Mouse (Mus musculus) midbrain, postnatal 0 days (tissue): ENCODE data around the gene Auh. TPM values are rescaled to one million over a fixed set of nuclear protein-coding genes. Genes with fewer than 3 reads are reported as not detected.
A peak's percentile ranks its signal among the peaks of the same experiment; 100 is the strongest.

Source experiments
- ATAC-seq: fragments of 200-750 bp; cut with Nextera tagmentation; 2 replicates; pipeline ENCODE4 v1.8.0; 2017; ENCODE audit warnings: moderate number of reproducible peaks, mild to moderate bottlenecking, moderate TSS enrichment, moderate library complexity; ENCODE audit not compliant: low FRiP score
- DNase-seq: peaks from one replicate; pipeline ENCODE4 v3.0.0-alpha.2; 2015; ENCODE audit warnings: low spot score
- H3K27ac ChIP-seq: fragments of 300-500 bp; sonication (generic); 2 replicates; pipeline ENCODE4 v1.5.1; 2014; ENCODE audit warnings: low read depth, mild to moderate bottlenecking, low read length, mixed read lengths
- H3K27me3 ChIP-seq: fragments of 300-500 bp; sonication (generic); 2 replicates; pipeline ENCODE4 v1.6.1; 2014; ENCODE audit warnings: low read length, control low read depth, mixed read lengths; ENCODE audit not compliant: insufficient read depth
- H3K36me3 ChIP-seq: fragments of 300-500 bp; sonication (generic); 2 replicates; pipeline ENCODE4 v1.6.1; 2014; ENCODE audit warnings: low read length, control low read depth, mixed read lengths; ENCODE audit not compliant: insufficient read depth
- H3K4me1 ChIP-seq: fragments of 300-500 bp; sonication (generic); 2 replicates; pipeline ENCODE4 v1.6.1; 2014; ENCODE audit warnings: mild to moderate bottlenecking, control low read depth, antibody characterized with exemption, low read length, mixed read lengths; ENCODE audit not compliant: insufficient read depth
- H3K4me2 ChIP-seq: fragments of 300-500 bp; sonication (generic); 2 replicates; pipeline ENCODE4 v1.6.1; 2014; ENCODE audit warnings: low read depth, mild to moderate bottlenecking, low read length, mixed read lengths; ENCODE audit not compliant: poor library complexity, severe bottlenecking
- H3K4me3 ChIP-seq: fragments of 300-500 bp; sonication (generic); 2 replicates; pipeline ENCODE4 v1.5.1; 2014; ENCODE audit warnings: low read depth, mild to moderate bottlenecking, low read length, moderate library complexity
- H3K9ac ChIP-seq: fragments of 300-500 bp; sonication (generic); replicated peaks from 2 replicates; pipeline ENCODE4 v1.6.1; 2014; ENCODE audit warnings: mild to moderate bottlenecking, low read length, moderate library complexity, mixed read lengths; ENCODE audit not compliant: poor library complexity, severe bottlenecking
- H3K9me3 ChIP-seq: fragments of 300-500 bp; sonication (generic); 2 replicates; pipeline ENCODE4 v1.6.1; 2016; ENCODE audit warnings: low read length, control low read depth
- CTCF ChIP-seq: IDR thresholded peaks from 2 replicates; pipeline ENCODE4 v1.5.1; 2016; ENCODE audit warnings: antibody characterized with exemption, mild to moderate bottlenecking
- WGBS: fragments of 180-500 bp; shearing (Covaris S2); extraction: QIAGEN DNeasy Blood & Tissue Kit; methylation state at CpG from one replicate; pipeline ENCODE4 v1.1.7; 2014; 5-methylcytosine and 5-hydroxymethylcytosine counted together
- polyA plus RNA-seq: library from polyadenylated mRNA; unstranded; fragments of >200 nt; fragmentation: Nextera tagmentation; extraction: Ambion mirVana; gene quantifications from 2 replicates; pipeline ENCODE4 v1.2.1, GENCODE M21; 2015
- total RNA-seq: library from RNA; depleted of rRNA; stranded (reverse); fragments of >200 nt; gene quantifications from 2 replicates; pipeline ENCODE4 v1.2.3, GENCODE M21; 2014

The Auh gene
- total and polyA plus RNA-seq, 2 experiments from 2014 or later, result 53.9 to 55.9 TPM

- TF ChIP-seq CTCF, result no peak
- ATAC-seq (no peak), DNase-seq (peak; percentile 24)
- Histone ChIP-seq H3K27ac (no peak overlapping the region), H3K9me3 (no peaks in the 10 kb centered on the region), H3K36me3 (no peaks in the 10 kb centered on the region), H3K4me3 (no peak overlapping the region), H3K27me3 (no peaks in the 10 kb centered on the region), H3K4me2 (no peak overlapping the region), H3K9ac (no peak overlapping the region), H3K4me1 (peaks cover 3% of the 10 kb centered on the region; the same call in 1 of the 2 replicates)
- WGBS, result 42% methylated on average over 3 of the region's 3 CpGs
These were observed 110.7 kb downstream of the Auh start for GRCm38 (mm10) chr13:52818760-52819159.

- no peaks in the 10 kb centered on the region for H3K36me3 ChIP-seq
- no peaks in the 10 kb centered on the region for H3K9me3 ChIP-seq
- peaks cover 3% of the 10 kb centered on the region; the same call in 1 of the 2 replicates for H3K4me1 ChIP-seq
- H3K27ac ChIP-seq, result no peak overlapping the region
- DNase-seq (peak; percentile 45), ATAC-seq (no peak)
- H3K27me3 ChIP-seq, result no peaks in the 10 kb centered on the region
- no peak overlapping the region for H3K9ac ChIP-seq
- TF ChIP-seq CTCF, result no peak
- H3K4me2 ChIP-seq, result no peak overlapping the region
- no peak overlapping the region for H3K4me3 ChIP-seq
- 67% methylated on average over 6 of the region's 6 CpGs for WGBS
These were observed 111.4 kb downstream of the Auh start for GRCm38 (mm10) chr13:52817991-52818491.

GRCm38 (mm10) chr13:52813750-52814149 is 115.7 kb downstream of the Auh start:
- H3K9me3 ChIP-seq, result no peaks in the 10 kb centered on the region
- DNase-seq, result no peak
- H3K4me3 ChIP-seq, result no peak overlapping the region
- H3K4me2 ChIP-seq, result no peak overlapping the region
- no peaks in the 10 kb centered on the region for H3K27me3 ChIP-seq
- 90% methylated on average over 3 of the region's 3 CpGs for WGBS
- no peak for TF ChIP-seq CTCF
- no peak overlapping the region for H3K27ac ChIP-seq
- no peaks in the 10 kb centered on the region for H3K36me3 ChIP-seq
- ATAC-seq, result no peak
- no peaks in the 10 kb centered on the region; the same call in 1 of the 2 replicates for H3K4me1 ChIP-seq
- no peak overlapping the region for H3K9ac ChIP-seq

GRCm38 (mm10) chr13:52812549-52813515 is 116.6 kb downstream of the Auh start:
- Histone ChIP-seq H3K4me2 (no peak overlapping the region), H3K27me3 (no peaks in the 10 kb centered on the region), H3K4me3 (no peak overlapping the region), H3K9ac (no peak overlapping the region), H3K4me1 (no peaks in the 10 kb centered on the region), H3K9me3 (no peaks in the 10 kb centered on the region), H3K36me3 (no peaks in the 10 kb centered on the region), H3K27ac (no peak overlapping the region)
- DNase-seq (no peak), ATAC-seq (no peak)
- 76% methylated on average over 16 of the region's 16 CpGs for WGBS
- no peak for TF ChIP-seq CTCF

GRCm38 (mm10) chr13:52807722-52808121 is 121.8 kb downstream of the Auh start:
- ATAC-seq (no peak), DNase-seq (no peak)
- Histone ChIP-seq H3K4me3 (no peak overlapping the region), H3K4me1 (peaks cover 4% of the 10 kb centered on the region; the same call in 1 of the 2 replicates), H3K27ac (no peak overlapping the region), H3K9me3 (no peaks in the 10 kb centered on the region), H3K27me3 (no peaks in the 10 kb centered on the region), H3K4me2 (no peak overlapping the region), H3K9ac (no peak overlapping the region), H3K36me3 (no peaks in the 10 kb centered on the region)
- WGBS, result 94% methylated on average over 11 of the region's 11 CpGs
- no peak for TF ChIP-seq CTCF

- Histone ChIP-seq H3K4me2 (no peak overlapping the region), H3K9ac (no peak overlapping the region), H3K36me3 (no peaks in the 10 kb centered on the region), H3K4me3 (no peak overlapping the region), H3K4me1 (peaks cover 4% of the 10 kb centered on the region; the same call in 1 of the 2 replicates), H3K27ac (no peak overlapping the region), H3K27me3 (no peaks in the 10 kb centered on the region), H3K9me3 (no peaks in the 10 kb centered on the region)
- TF ChIP-seq CTCF, result no peak
- 47% methylated on average over 4 of the region's 4 CpGs for WGBS
- DNase-seq (no peak), ATAC-seq (no peak)
These were observed 123.5 kb downstream of the Auh start for GRCm38 (mm10) chr13:52806029-52806428.
